ENCODE assay signal across 21 mouse cellular contexts in genomic region chr2:51006818-51007217, GRCm38 (mm10).
"Had no signal": no experiment of that assay in that cellular context is flagged by ENCODE, and none has a peak within 500 bp of the region (broad histone marks: within the 10 kb centered on the region; RNA-seq: fewer than 3 reads in every experiment).

No protein-coding gene starts in this region.

- H3K4me2 ChIP-seq: kidney, embryonic 15.5 days; limb, embryonic 13.5 days; liver, embryonic 12.5 days; liver, embryonic 15.5 days; neural tube, embryonic 13.5 days had no signal

- H3K27ac ChIP-seq: kidney, embryonic 15.5 days; left cerebral cortex, adult 2 months; limb, embryonic 10.5 days; limb, embryonic 13.5 days; liver, embryonic 12.5 days; liver, embryonic 15.5 days; macrophage; neural tube, embryonic 13.5 days had no signal

- H3K4me1 ChIP-seq: kidney, embryonic 15.5 days; limb, embryonic 10.5 days; liver, embryonic 12.5 days; liver, embryonic 15.5 days had no signal

- H3K4me3 ChIP-seq: kidney, embryonic 15.5 days; left cerebral cortex, adult 2 months; limb, embryonic 10.5 days; limb, embryonic 13.5 days; liver, embryonic 12.5 days; liver, embryonic 15.5 days; myocyte; neural tube, embryonic 13.5 days had no signal

- H3K27me3 ChIP-seq: kidney, embryonic 15.5 days; limb, embryonic 13.5 days; liver, embryonic 12.5 days; liver, embryonic 15.5 days; neural tube, embryonic 13.5 days had no signal

- H3K9me3 ChIP-seq: kidney, embryonic 15.5 days; limb, embryonic 10.5 days; limb, embryonic 13.5 days; liver, embryonic 12.5 days; liver, embryonic 15.5 days; neural tube, embryonic 13.5 days had no signal

- ATAC-seq: liver, embryonic 12.5 days had no signal

- DNase-seq: kidney, adult 11 months; kidney, adult 8-10 months; kidney, postnatal 10 days; kidney, postnatal 36 days; layer of hippocampus, postnatal 36 days; liver; lung, adult 18-20 months; lung, postnatal 14 days; midbrain, embryonic 14.5 days; retina, postnatal 1 day; thymus, adult 18-20 months; thymus, postnatal 36 days had no signal

- H3K36me3 ChIP-seq: kidney, embryonic 15.5 days; limb, embryonic 10.5 days; limb, embryonic 13.5 days; liver, embryonic 12.5 days; liver, embryonic 15.5 days; neural tube, embryonic 13.5 days had no signal

- H3K9ac ChIP-seq: kidney, embryonic 15.5 days; limb, embryonic 13.5 days; liver, embryonic 12.5 days; liver, embryonic 15.5 days; neural tube, embryonic 13.5 days had no signal
